Mouse (Mus musculus): Measurements from ENCODE around the gene Fbln2.

DNA sequence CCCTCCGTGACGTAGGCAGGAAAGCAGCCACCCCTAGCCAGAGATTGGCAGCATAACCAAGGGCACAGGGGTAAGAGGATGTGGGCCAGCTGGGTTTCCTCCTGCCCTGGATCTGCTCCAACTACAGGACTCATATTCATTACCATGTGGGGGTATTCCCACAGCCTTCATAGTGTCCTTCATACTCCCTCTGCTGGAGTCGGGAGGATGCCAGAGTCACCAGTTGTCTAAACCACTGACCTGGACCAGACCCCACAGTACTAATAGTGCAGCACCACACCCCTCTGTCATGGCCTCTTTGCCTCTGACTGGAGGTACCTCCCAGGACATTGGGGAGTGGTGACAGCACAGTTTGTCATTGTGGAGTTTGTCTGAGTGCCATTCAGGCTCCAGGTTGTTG is 38.0 kb upstream of the Fbln2 start:
- TF ChIP-seq POU5F1 (IDR thresholded peaks at IDR 0.05; ENCODE audit: borderline replicate concordance, low read length), result no peak
- TF ChIP-seq CTCF (conservative IDR thresholded peaks at IDR 0.05; ENCODE audit: low read length), result no peak

All from E14TG2a.4 (cell line).